Mouse (Mus musculus): ENCODE data around the gene A830031A19Rik. TPM values are rescaled to one million over a fixed set of nuclear protein-coding genes. Genes with fewer than 3 reads are reported as not detected.

A830031A19Rik gene
- polyA plus RNA-seq, 1 experiment from 2014 or later = 0.21 TPM

DNA sequence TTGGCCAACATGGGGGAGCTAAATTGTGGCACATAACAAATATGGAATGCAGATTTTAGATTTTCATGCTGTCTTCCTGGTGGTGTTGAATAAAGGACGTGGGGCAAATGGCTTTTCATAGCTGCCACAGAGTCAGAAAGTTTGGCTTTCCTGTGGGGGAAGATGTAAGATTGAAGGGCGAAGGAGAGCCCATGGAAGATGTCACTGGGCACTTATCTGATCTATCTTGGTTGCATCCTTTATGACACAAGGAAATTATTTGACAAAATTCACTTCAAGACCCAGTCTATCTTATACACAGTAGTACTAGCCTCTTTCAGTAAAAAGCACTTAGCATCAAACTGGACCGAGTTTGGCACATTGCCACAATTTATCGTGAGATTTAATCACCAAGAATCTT, 15.6 kb upstream of the A830031A19Rik start:
- no peaks in the 10 kb centered on the region for H3K9me3 ChIP-seq (ENCODE audit: control insufficient read depth, low read length)
- 0 out of 2 replicates have a peak overlapping the region, but pooled peaks have one; percentile 29 for H3K27ac ChIP-seq (ENCODE audit: low read depth, low read length)
- no peaks in the 10 kb centered on the region for H3K36me3 ChIP-seq (ENCODE audit: control insufficient read depth, insufficient read depth, low read length)
- no peak overlapping the region for H3K4me3 ChIP-seq (ENCODE audit: low read length)
- ATAC-seq = no peak
- H3K4me2 ChIP-seq (ENCODE audit: low read length) = peak overlapping the region; percentile 51
- H3K4me1 ChIP-seq (ENCODE audit: control insufficient read depth, insufficient read depth, low read depth, low read length) = peaks cover 20% of the 10 kb centered on the region
- peak overlapping the region; percentile 33; the same call in 1 of the 2 replicates for H3K9ac ChIP-seq (ENCODE audit: low read depth, low read length)
- 67% methylated on average over 4 of the region's 4 CpGs for WGBS
- no peaks in the 10 kb centered on the region for H3K27me3 ChIP-seq (replicated peaks; ENCODE audit: control insufficient read depth, insufficient read depth, low read length)

- Histone ChIP-seq H3K36me3 (ENCODE audit: control insufficient read depth, insufficient read depth, low read length) (no peaks in the 10 kb centered on the region), H3K4me2 (ENCODE audit: low read length) (peak overlapping the region; percentile 51), H3K27me3 (replicated peaks; ENCODE audit: control insufficient read depth, insufficient read depth, low read length) (no peaks in the 10 kb centered on the region), H3K9me3 (ENCODE audit: control insufficient read depth, low read length) (no peaks in the 10 kb centered on the region), H3K4me3 (ENCODE audit: low read length) (no peak overlapping the region), H3K9ac (ENCODE audit: low read depth, low read length) (no peak overlapping the region), H3K4me1 (ENCODE audit: control insufficient read depth, insufficient read depth, low read depth, low read length) (peaks cover 7% of the 10 kb centered on the region), H3K27ac (ENCODE audit: low read depth, low read length) (peak overlapping the region; percentile 74; the same call in 1 of the 2 replicates)
- ATAC-seq = no peak
- WGBS = 61% methylated on average over 4 of the region's 4 CpGs
Measured at GRCm38 (mm10) chr11:24087069-24087468, 12.2 kb upstream of the A830031A19Rik start.

DNA sequence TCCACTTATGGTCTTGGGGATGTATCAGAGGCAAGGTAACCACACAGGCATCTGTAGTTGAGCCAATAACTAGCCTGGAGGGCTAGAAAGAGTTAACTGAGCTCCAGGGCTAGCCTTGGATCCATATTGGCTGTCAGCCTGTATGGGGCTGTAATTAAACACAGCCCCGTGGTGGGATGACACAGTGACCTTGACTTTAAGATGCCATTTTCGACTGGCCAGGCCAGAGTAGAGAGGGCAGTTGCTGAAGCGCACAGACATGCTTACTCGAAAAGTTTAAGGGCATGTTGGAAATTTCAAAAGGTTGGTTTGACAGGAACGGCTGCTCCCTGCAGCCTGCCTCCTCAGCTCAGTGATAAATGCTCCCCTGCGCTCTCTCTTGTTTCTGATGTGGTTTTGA, 11.1 kb upstream of the A830031A19Rik start:
- Histone ChIP-seq H3K4me2 (ENCODE audit: low read length) (peak overlapping the region; percentile 51), H3K36me3 (ENCODE audit: control insufficient read depth, insufficient read depth, low read length) (no peaks in the 10 kb centered on the region), H3K9ac (ENCODE audit: low read depth, low read length) (peak overlapping the region; percentile 15; the same call in 1 of the 2 replicates), H3K4me1 (ENCODE audit: control insufficient read depth, insufficient read depth, low read depth, low read length) (peaks cover 3% of the 10 kb centered on the region), H3K4me3 (ENCODE audit: low read length) (0 out of 2 replicates have a peak overlapping the region, but pooled peaks have one; percentile 1), H3K27me3 (replicated peaks; ENCODE audit: control insufficient read depth, insufficient read depth, low read length) (no peaks in the 10 kb centered on the region), H3K27ac (ENCODE audit: low read depth, low read length) (peak overlapping the region; percentile 74), H3K9me3 (ENCODE audit: control insufficient read depth, low read length) (no peaks in the 10 kb centered on the region)
- ATAC-seq = no peak
- 43% methylated on average over 6 of the region's 6 CpGs for WGBS

- ATAC-seq = no peak
- Histone ChIP-seq H3K9me3 (ENCODE audit: control insufficient read depth, low read length) (no peaks in the 10 kb centered on the region), H3K27ac (ENCODE audit: low read depth, low read length) (peak overlapping the region; percentile 60), H3K27me3 (replicated peaks; ENCODE audit: control insufficient read depth, insufficient read depth, low read length) (no peaks in the 10 kb centered on the region), H3K36me3 (ENCODE audit: control insufficient read depth, insufficient read depth, low read length) (no peaks in the 10 kb centered on the region), H3K4me2 (ENCODE audit: low read length) (peak overlapping the region; percentile 49), H3K4me1 (ENCODE audit: control insufficient read depth, insufficient read depth, low read depth, low read length) (peaks cover 3% of the 10 kb centered on the region), H3K4me3 (ENCODE audit: low read length) (peak overlapping the region; percentile 25), H3K9ac (ENCODE audit: low read depth, low read length) (peak overlapping the region; percentile 12; the same call in 1 of the 2 replicates)
- whole genome bisulfite sequencing = 46% methylated on average over 4 of the region's 4 CpGs
Measured at GRCm38 (mm10) chr11:24084590-24084989, 9.7 kb upstream of the A830031A19Rik start.

- H3K36me3 ChIP-seq (ENCODE audit: control insufficient read depth, insufficient read depth, low read length) = no peaks in the 10 kb centered on the region
- peaks cover 3% of the 10 kb centered on the region for H3K4me1 ChIP-seq (ENCODE audit: control insufficient read depth, insufficient read depth, low read depth, low read length)
- H3K27ac ChIP-seq (ENCODE audit: low read depth, low read length) = peak overlapping the region; percentile 64; the same call in 1 of the 2 replicates
- peak overlapping the region; percentile 56 for H3K4me2 ChIP-seq (ENCODE audit: low read length)
- no peaks in the 10 kb centered on the region for H3K9me3 ChIP-seq (ENCODE audit: control insufficient read depth, low read length)
- 50% methylated on average over 3 of the region's 3 CpGs for WGBS
- ATAC-seq = no peak
- H3K27me3 ChIP-seq (replicated peaks; ENCODE audit: control insufficient read depth, insufficient read depth, low read length) = no peaks in the 10 kb centered on the region
- no peak overlapping the region for H3K9ac ChIP-seq (ENCODE audit: low read depth, low read length)
- peak overlapping the region; percentile 25 for H3K4me3 ChIP-seq (ENCODE audit: low read length)
Measured at GRCm38 (mm10) chr11:24084077-24084476, 9.2 kb upstream of the A830031A19Rik start.

DNA sequence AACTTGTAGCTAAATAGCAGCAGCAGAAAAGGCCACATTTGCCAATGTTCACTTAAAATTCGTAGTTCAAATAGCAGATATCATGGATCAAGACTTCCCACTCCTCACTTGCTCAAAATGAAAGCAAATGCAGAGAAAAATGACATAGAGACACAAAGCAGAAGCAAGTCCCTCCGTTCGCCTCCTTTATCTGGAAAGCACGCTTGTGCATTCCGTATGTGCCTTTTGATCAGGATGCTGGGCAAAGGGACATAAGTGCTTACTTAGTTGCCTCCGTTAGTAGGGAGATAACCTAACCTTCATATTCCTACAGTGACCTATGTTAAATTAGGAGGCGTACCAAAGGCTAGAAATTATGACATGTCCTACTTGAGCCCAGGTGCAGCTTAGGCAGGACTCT, 8.6 kb upstream of the A830031A19Rik start:
- Histone ChIP-seq H3K9me3 (ENCODE audit: control insufficient read depth, low read length) (no peaks in the 10 kb centered on the region), H3K9ac (ENCODE audit: low read depth, low read length) (peak overlapping the region; percentile 53), H3K4me3 (ENCODE audit: low read length) (peak overlapping the region; percentile 31), H3K36me3 (ENCODE audit: control insufficient read depth, insufficient read depth, low read length) (no peaks in the 10 kb centered on the region), H3K27ac (ENCODE audit: low read depth, low read length) (peak overlapping the region; percentile 77), H3K4me1 (ENCODE audit: control insufficient read depth, insufficient read depth, low read depth, low read length) (peaks cover 3% of the 10 kb centered on the region), H3K27me3 (replicated peaks; ENCODE audit: control insufficient read depth, insufficient read depth, low read length) (no peaks in the 10 kb centered on the region), H3K4me2 (ENCODE audit: low read length) (peak overlapping the region; percentile 56)
- 40% methylated on average over 7 of the region's 7 CpGs for WGBS
- no peak for ATAC-seq

DNA sequence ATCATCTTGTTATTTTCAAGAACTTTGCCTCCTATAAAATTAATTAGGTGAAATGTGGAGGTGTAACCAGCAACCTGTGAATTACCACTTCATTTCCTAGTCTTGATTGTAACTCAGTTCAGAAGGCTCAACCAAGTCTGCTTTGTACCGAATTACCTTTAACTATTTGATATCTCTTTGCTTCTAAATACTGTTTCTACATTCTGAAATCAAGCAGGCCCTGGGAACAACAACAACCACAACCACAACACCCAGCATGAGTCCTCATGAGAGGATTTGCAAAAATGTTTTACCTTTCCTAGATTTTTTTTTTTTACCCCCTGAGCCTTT, 8.2 kb upstream of the A830031A19Rik start:
- no peaks in the 10 kb centered on the region for H3K9me3 ChIP-seq (ENCODE audit: control insufficient read depth, low read length)
- H3K4me2 ChIP-seq (ENCODE audit: low read length) = peak overlapping the region; percentile 56
- peak overlapping the region; percentile 31 for H3K4me3 ChIP-seq (ENCODE audit: low read length)
- no peaks in the 10 kb centered on the region for H3K36me3 ChIP-seq (ENCODE audit: control insufficient read depth, insufficient read depth, low read length)
- peaks cover 3% of the 10 kb centered on the region for H3K4me1 ChIP-seq (ENCODE audit: control insufficient read depth, insufficient read depth, low read depth, low read length)
- H3K27me3 ChIP-seq (replicated peaks; ENCODE audit: control insufficient read depth, insufficient read depth, low read length) = no peaks in the 10 kb centered on the region
- peak overlapping the region; percentile 53; the same call in 1 of the 2 replicates for H3K9ac ChIP-seq (ENCODE audit: low read depth, low read length)
- 27% methylated on average over 1 of the region's 1 CpGs for whole genome bisulfite sequencing
- ATAC-seq = no peak
- peak overlapping the region; percentile 77 for H3K27ac ChIP-seq (ENCODE audit: low read depth, low read length)

GRCm38 (mm10) chr11:24082385-24083075, 7.7 kb upstream of the A830031A19Rik start:
- no peaks in the 10 kb centered on the region for H3K36me3 ChIP-seq (ENCODE audit: control insufficient read depth, insufficient read depth, low read length)
- H3K9me3 ChIP-seq (ENCODE audit: control insufficient read depth, low read length) = no peaks in the 10 kb centered on the region
- H3K27me3 ChIP-seq (replicated peaks; ENCODE audit: control insufficient read depth, insufficient read depth, low read length) = no peaks in the 10 kb centered on the region
- H3K4me2 ChIP-seq (ENCODE audit: low read length) = peak overlapping the region; percentile 84
- ATAC-seq = no peak
- 14% methylated on average over 11 of the region's 11 CpGs for WGBS
- H3K4me3 ChIP-seq (ENCODE audit: low read length) = peak overlapping the region; percentile 78
- H3K9ac ChIP-seq (ENCODE audit: low read depth, low read length) = peak overlapping the region; percentile 86
- H3K4me1 ChIP-seq (ENCODE audit: control insufficient read depth, insufficient read depth, low read depth, low read length) = peaks cover 3% of the 10 kb centered on the region
- H3K27ac ChIP-seq (ENCODE audit: low read depth, low read length) = peak overlapping the region; percentile 91

DNA sequence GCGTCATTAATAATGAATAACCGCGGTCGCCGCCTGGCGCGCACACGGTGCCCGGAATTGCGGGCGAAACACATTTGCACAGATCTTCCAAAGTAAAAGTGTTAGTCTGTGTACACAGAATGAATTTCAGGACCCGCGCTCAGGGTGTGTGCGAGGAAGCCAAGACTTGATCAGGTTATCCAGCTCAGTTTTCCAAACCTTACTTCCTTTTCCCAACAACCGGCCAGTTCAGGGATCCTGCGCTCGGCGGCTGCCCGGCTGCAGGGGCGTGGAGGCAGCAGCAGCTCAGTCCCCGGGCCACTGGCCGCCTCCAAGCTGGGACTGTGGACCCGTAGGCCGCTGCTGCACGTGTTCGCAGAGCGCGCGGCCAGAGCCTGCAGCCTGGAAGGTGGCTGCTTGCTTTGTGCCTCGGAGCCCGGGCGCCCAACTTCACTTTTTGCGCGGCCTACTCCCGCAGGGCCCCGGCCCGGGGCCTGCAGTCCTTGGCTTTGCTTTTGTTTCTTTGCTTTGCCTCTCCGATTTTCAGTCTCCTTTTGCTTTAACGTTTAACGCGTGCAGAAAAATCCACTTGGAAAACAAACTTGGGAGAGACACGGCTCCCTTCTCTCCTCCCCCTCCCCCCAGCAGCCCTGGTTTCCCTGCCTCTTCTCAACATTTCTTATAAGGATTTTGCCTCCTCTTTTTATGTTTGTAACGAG, 7.0 kb upstream of the A830031A19Rik start:
- peak overlapping the region; percentile 86 for H3K9ac ChIP-seq (ENCODE audit: low read depth, low read length)
- H3K36me3 ChIP-seq (ENCODE audit: control insufficient read depth, insufficient read depth, low read length) = no peaks in the 10 kb centered on the region
- peak overlapping the region; percentile 84 for H3K4me2 ChIP-seq (ENCODE audit: low read length)
- peak overlapping the region; percentile 91 for H3K27ac ChIP-seq (ENCODE audit: low read depth, low read length)
- H3K9me3 ChIP-seq (ENCODE audit: control insufficient read depth, low read length) = no peaks in the 10 kb centered on the region
- peaks cover 3% of the 10 kb centered on the region for H3K4me1 ChIP-seq (ENCODE audit: control insufficient read depth, insufficient read depth, low read depth, low read length)
- H3K4me3 ChIP-seq (ENCODE audit: low read length) = peak overlapping the region; percentile 78
- under 1% methylated on average over 43 of the region's 43 CpGs for WGBS
- H3K27me3 ChIP-seq (replicated peaks; ENCODE audit: control insufficient read depth, insufficient read depth, low read length) = no peaks in the 10 kb centered on the region
- no peak for ATAC-seq

All from hindbrain, embryonic 16.5 days (tissue).